Mouse (Mus musculus) embryonic facial prominence, embryonic 11.5 days (tissue): ENCODE results near the gene Mapk7. TPM values are rescaled to one million over a fixed set of nuclear protein-coding genes. Genes with fewer than 3 reads are reported as not detected.

Experiments
- ATAC-seq: fragments of 200-750 bp; cut with Nextera tagmentation; replicated peaks from 2 replicates; pipeline ENCODE4 v1.8.0; 2017; ENCODE audit warnings: low read depth; ENCODE audit not compliant: insufficient number of reproducible peaks, low FRiP score, low TSS enrichment
- DNase-seq: peaks from one replicate; pipeline ENCODE4 v3.0.0-alpha.2; 2015; ENCODE audit warnings: low spot score
- H3K27ac ChIP-seq: fragments of 300-500 bp; sonication (generic); replicated peaks from 2 replicates; pipeline ENCODE4 v1.5.1; 2014; ENCODE audit warnings: mild to moderate bottlenecking, low read depth, low read length, control low read depth
- H3K27me3 ChIP-seq: fragments of 300-500 bp; sonication (generic); 2 replicates; pipeline ENCODE4 v1.6.1; 2014; ENCODE audit warnings: mild to moderate bottlenecking, low read length, moderate library complexity, mixed read lengths; ENCODE audit not compliant: control insufficient read depth, insufficient read depth
- H3K36me3 ChIP-seq: fragments of 300-500 bp; sonication (generic); replicated peaks from 2 replicates; pipeline ENCODE4 v1.6.1; 2014; ENCODE audit warnings: low read depth, mild to moderate bottlenecking, low read length, moderate library complexity, mixed read lengths; ENCODE audit not compliant: control insufficient read depth, insufficient read depth
- H3K4me1 ChIP-seq: fragments of 300-500 bp; sonication (generic); 2 replicates; pipeline ENCODE4 v1.6.1; 2014; ENCODE audit warnings: low read length, mixed read lengths; ENCODE audit not compliant: control insufficient read depth, insufficient read depth
- H3K4me2 ChIP-seq: fragments of 300-500 bp; sonication (generic); 2 replicates; pipeline ENCODE4 v1.6.1; 2014; ENCODE audit warnings: low read depth, mild to moderate bottlenecking, control low read depth, low read length, moderate library complexity
- H3K4me3 ChIP-seq: fragments of 300-500 bp; sonication (generic); 2 replicates; pipeline ENCODE4 v1.5.1; 2014; ENCODE audit warnings: low read depth, low read length, control low read depth
- H3K9ac ChIP-seq: fragments of 300-500 bp; sonication (generic); replicated peaks from 2 replicates; pipeline ENCODE4 v1.6.1; 2014; ENCODE audit warnings: mild to moderate bottlenecking, control low read depth, low read length
- H3K9me3 ChIP-seq: fragments of 300-500 bp; sonication (generic); replicated peaks from 2 replicates; pipeline ENCODE4 v1.6.1; 2016; ENCODE audit warnings: mild to moderate bottlenecking, low read length, inconsistent platforms, mixed read lengths; ENCODE audit not compliant: control insufficient read depth
- WGBS: fragments of 180-500 bp; shearing (Covaris S2); extraction: QIAGEN DNeasy Blood & Tissue Kit; methylation state at CpG from one replicate; pipeline ENCODE4 v1.1.7; 2014; 5-methylcytosine and 5-hydroxymethylcytosine counted together
- polyA plus RNA-seq: library from polyadenylated mRNA; unstranded; fragments of >200 nt; fragmentation: Nextera tagmentation; extraction: Ambion mirVana; gene quantifications from 2 replicates; pipeline ENCODE4 v1.2.1, GENCODE M21; 2014

The Mapk7 gene
- 52.3 and 57.7 TPM in 2 replicates for polyA plus RNA-seq

DNA sequence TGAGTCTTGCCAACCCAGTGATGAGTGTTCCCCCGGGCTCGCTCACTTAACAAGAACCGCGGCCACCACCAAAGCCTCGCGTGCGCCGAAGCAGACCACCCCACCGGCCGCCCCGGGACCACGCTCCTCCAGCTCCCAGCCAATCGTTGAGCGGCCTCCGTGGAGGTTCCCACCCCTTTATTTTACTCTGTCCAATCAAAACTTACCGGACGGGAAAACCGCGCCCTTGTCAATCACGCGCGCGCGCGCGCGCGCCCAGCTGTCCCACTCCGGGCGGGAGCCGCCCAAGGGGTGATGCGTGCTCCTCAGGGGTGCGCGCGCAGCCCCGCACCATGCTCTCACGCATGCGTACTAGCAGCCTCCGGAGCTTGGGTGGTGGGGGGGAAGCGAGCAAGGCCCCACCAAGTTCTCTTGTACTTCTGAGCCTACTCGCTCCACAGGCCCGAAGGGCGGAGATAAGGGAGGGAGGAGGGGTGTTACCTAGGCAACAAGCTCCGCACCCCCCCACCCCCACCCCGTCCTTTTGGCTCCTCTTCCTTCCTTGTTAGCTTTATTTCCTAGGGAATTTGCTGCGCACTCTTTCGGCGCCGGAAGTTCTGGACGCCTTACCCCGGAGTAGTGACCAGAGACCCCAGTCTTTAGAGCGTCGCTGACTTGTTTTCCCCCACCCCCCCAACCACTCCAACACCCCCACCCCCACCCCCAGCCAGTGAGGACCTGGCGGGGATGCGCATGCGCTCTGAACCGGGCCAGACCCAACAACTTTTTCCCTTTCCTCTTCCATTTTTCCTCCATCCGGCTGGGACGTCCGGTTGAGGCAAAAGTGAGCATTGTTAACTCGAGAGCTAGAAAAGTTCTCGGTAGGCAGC is at the start of gene Mapk7:
Gene Mapk7, minus strand, starts transcription at position 278 of the 869 bp plus-strand sequence.
- H3K27me3 ChIP-seq = no peaks in the 10 kb centered on the region
- peak within 1 kb of the TSS; percentile 88 for H3K9ac ChIP-seq
- H3K27ac ChIP-seq = peak within 1 kb of the TSS; percentile 82
- H3K4me2 ChIP-seq = peak within 1 kb of the TSS; percentile 74
- H3K4me3 ChIP-seq = peak within 1 kb of the TSS; percentile 89
- ATAC-seq (peak; percentile 94), DNase-seq (peak; percentile 100)
- no peaks in the 10 kb centered on the region for H3K9me3 ChIP-seq
- H3K36me3 ChIP-seq = peaks cover 11% of the 10 kb centered on the region; the same call in 1 of the 2 replicates
- no peaks in the 10 kb centered on the region for H3K4me1 ChIP-seq
- under 1% methylated on average over 59 of the region's 62 CpGs for WGBS

DNA sequence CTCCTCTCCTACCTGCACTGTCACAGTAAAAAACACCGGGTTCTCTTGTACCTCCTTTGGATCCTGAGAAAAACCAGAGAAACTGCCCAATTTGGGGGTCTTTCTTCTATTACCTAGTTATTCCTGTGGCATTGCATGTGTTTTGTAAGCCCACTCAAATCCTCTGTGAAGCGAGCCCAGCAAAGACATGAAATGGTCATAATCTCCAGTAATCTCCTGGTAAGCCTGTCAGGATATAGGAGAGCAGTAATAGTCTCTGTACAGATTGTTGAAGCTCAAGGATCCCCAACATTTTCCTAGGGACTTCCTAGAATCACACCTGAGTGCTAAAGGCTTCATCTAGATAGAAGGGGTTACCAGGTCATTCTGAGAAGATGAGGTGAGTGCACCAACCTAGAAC is 46.9 kb upstream of the Mapk7 start:
- Histone ChIP-seq H3K36me3 (no peaks in the 10 kb centered on the region; the same call in 1 of the 2 replicates), H3K27me3 (no peaks in the 10 kb centered on the region), H3K4me2 (no peak overlapping the region), H3K27ac (no peak overlapping the region), H3K4me1 (no peaks in the 10 kb centered on the region), H3K9me3 (no peaks in the 10 kb centered on the region), H3K9ac (no peak overlapping the region), H3K4me3 (no peak overlapping the region)
- 85% methylated on average over 2 of the region's 2 CpGs for WGBS
- ATAC-seq (no peak), DNase-seq (no peak)

DNA sequence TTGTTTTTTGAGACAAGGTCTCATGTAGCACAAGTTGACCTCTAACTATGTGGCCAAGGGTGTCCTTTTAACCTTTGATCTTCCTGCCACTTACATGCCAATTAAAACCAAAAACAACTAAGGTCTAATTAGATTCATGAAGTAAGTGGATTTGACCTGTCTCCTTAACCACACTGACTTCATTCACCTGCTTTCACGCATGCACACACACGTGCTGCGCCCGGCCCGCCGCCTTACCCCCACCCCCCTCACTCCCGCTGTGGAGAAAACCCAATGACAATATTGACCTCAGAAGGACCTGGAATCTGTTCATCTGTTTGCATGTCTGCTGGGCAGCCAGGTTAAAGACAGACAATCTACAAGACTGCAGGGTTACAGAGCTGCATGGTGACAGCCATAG is 46.4 kb upstream of the Mapk7 start:
- Histone ChIP-seq H3K27me3 (no peaks in the 10 kb centered on the region), H3K4me2 (no peak overlapping the region), H3K9me3 (no peaks in the 10 kb centered on the region), H3K36me3 (no peaks in the 10 kb centered on the region), H3K4me3 (no peak overlapping the region), H3K9ac (no peak overlapping the region), H3K4me1 (no peaks in the 10 kb centered on the region), H3K27ac (no peak overlapping the region)
- DNase-seq = no peak
- no peak for ATAC-seq
- 63% methylated on average over 7 of the region's 7 CpGs for WGBS

DNA sequence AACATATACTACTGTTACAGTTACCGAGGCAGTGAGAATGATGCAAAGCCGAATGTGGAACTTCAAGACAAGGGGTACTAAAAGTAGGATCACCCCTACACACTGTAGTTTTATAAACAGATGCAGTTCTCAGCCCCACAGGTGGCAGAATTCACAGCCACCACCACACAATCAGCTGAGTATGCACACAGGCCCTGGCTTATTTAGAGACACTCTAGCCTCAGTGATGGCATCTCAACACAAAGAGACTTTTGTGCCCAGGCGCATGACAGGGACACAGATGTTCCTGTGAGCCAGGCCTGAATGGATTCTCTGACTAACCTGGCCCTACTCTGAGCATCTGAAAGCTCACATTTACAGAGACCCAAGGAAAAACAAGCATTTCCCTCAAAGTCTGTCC is 43.2 kb upstream of the Mapk7 start:
- no peak for DNase-seq
- ATAC-seq = no peak
- Histone ChIP-seq H3K4me2 (no peak overlapping the region), H3K4me1 (no peaks in the 10 kb centered on the region), H3K36me3 (no peaks in the 10 kb centered on the region), H3K27ac (no peak overlapping the region), H3K27me3 (no peaks in the 10 kb centered on the region), H3K9me3 (no peaks in the 10 kb centered on the region), H3K4me3 (no peak overlapping the region), H3K9ac (no peak overlapping the region)
- 81% methylated on average over 3 of the region's 3 CpGs for WGBS

DNA sequence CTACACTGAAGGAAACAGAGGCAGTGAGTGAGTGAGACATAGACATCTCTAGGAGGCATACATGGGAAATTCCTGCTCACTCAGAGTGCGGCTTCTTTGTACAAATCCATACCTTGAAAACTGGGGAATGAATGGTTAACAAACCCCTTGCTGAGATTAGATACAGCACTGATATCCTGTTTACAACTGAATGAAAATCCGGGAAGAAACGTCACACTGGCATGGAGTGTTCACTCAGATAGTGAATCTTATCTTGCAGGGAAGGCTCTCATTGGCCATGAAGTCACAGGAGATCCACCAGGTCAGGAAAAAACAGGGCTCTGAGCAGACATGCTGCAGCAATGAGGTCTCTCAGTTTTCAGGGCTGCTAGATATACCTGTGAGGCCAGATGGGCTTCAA is 42.7 kb upstream of the Mapk7 start:
- H3K9me3 ChIP-seq = no peaks in the 10 kb centered on the region
- H3K4me2 ChIP-seq = no peak overlapping the region
- H3K27ac ChIP-seq = no peak overlapping the region
- no peak overlapping the region for H3K4me3 ChIP-seq
- no peaks in the 10 kb centered on the region for H3K4me1 ChIP-seq
- H3K9ac ChIP-seq = no peak overlapping the region
- 63% methylated on average over 3 of the region's 3 CpGs for WGBS
- H3K36me3 ChIP-seq = no peaks in the 10 kb centered on the region
- ATAC-seq (no peak), DNase-seq (no peak)
- no peaks in the 10 kb centered on the region for H3K27me3 ChIP-seq

DNA sequence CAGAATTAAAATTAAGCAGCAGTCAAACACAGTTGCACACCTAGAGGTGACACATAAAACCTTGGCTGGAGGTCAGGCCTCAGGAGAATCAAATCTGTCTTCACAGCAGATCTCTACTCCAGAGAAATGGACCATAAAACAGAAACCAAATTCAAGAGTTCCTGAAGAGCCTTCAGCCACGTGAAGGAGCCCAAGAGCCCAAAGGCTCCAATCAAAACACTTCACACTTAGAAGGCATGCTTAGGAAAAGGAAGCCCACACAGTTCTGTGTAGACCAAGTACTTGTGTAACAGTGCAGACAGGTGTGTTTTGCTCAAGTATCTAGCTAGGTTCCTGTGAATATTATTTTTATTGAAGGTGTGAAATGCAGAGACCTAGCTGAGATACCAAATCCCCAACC is 41.3 kb upstream of the Mapk7 start:
- no peak overlapping the region for H3K4me3 ChIP-seq
- no peaks in the 10 kb centered on the region for H3K4me1 ChIP-seq
- WGBS = 46% methylated on average over 1 of the region's 1 CpGs
- H3K27me3 ChIP-seq = no peaks in the 10 kb centered on the region
- DNase-seq (no peak), ATAC-seq (no peak)
- no peak overlapping the region for H3K27ac ChIP-seq
- H3K36me3 ChIP-seq = no peaks in the 10 kb centered on the region
- no peaks in the 10 kb centered on the region for H3K9me3 ChIP-seq
- H3K9ac ChIP-seq = no peak overlapping the region
- no peak overlapping the region for H3K4me2 ChIP-seq

DNA sequence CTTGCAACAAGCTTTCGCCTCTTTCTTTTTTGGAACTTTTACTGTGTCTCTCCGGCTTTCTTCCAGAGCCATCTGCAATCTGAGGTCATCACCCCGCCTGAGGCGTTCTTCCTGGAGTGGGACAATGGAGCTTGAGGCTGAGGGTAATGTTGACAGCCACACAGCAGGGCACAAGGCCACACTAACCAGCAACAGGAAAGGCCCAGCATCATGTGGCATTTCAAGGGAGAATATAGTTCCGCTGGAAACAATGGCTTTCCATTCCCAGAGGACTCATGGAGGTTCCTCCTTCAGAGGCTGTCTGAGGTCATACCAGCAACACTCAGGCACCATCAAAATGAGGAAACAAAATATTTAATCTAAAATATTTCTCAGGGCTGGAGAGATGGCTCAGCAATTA is 39.4 kb upstream of the Mapk7 start:
- WGBS = 56% methylated on average over 5 of the region's 5 CpGs
- Histone ChIP-seq H3K4me3 (no peak overlapping the region), H3K4me2 (no peak overlapping the region), H3K9me3 (no peaks in the 10 kb centered on the region), H3K4me1 (no peaks in the 10 kb centered on the region), H3K27me3 (no peaks in the 10 kb centered on the region), H3K9ac (no peak overlapping the region), H3K36me3 (no peaks in the 10 kb centered on the region), H3K27ac (no peak overlapping the region)
- DNase-seq (no peak), ATAC-seq (no peak)

DNA sequence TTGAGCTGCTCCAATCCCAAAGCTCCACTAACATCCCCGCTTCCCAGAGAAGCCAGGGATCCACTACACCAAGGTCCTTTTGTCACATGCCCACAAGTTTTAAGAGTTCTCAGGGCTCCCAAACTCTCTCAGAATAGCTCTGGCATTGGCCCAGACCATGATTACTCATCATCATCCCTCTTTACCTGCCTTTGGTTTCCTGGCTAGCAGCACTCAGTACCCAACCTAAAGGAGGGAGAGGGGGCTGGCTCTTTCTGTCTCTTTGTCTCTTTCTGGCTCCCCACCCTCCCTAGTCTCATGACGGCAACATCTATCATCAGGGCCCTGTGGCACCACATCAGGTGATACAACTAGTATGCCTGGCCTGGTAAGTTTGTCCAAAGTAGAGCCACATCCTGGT is 38.6 kb upstream of the Mapk7 start:
- no peaks in the 10 kb centered on the region for H3K27me3 ChIP-seq
- no peaks in the 10 kb centered on the region for H3K4me1 ChIP-seq
- ATAC-seq = no peak
- H3K9me3 ChIP-seq = no peaks in the 10 kb centered on the region
- H3K4me2 ChIP-seq = no peak overlapping the region
- no peaks in the 10 kb centered on the region for H3K36me3 ChIP-seq
- 90% methylated on average over 2 of the region's 2 CpGs for WGBS
- DNase-seq = no peak
- H3K27ac ChIP-seq = no peak overlapping the region
- H3K9ac ChIP-seq = no peak overlapping the region
- H3K4me3 ChIP-seq = no peak overlapping the region
